Mouse (Mus musculus): ENCODE results near the gene Exoc3. TPM values are rescaled to one million over a fixed set of nuclear protein-coding genes. Genes with fewer than 3 reads are reported as not detected.

The Exoc3 gene
- 69.2 and 82.9 TPM in 2 replicates for polyA plus RNA-seq (2015; fragmentation: Nextera tagmentation; extraction: Ambion mirVana)

DNA sequence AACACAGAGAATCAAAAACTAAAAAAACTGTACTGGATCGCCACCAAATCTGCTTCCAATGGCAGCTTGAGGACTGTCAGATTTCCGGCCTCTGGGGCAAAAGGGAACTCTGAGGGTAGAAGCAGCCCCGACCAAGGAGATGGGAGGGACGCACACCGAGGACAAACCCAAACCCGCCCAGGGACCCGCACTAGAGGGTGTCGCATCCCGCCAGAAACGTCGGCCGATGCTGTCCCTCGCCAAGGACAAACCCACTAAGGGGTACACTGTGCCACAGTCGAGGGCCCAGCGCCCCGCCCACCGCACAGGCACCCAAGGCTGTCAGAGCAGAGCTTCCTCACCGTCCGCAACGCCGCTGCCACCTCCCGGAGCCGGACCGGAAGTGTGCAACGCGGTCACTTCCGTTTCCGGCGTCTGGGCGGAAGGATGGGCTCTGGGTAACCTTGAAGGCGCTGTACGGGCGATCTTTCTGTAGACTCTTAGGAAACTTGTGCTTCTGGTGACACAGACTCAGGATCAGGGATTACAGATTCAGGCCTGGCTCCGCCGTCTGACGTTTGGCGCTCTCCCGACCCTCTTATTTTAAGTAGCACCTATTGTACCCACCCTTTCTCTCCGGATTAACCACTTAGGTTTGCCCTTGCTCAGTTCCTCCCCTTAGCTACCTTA lies at the start of gene Exoc3:
Gene Exoc3, minus strand, starts transcription at position 416 of the 669 bp plus-strand sequence.
- H3K27ac ChIP-seq (replicated peaks): peak within 1 kb of the TSS; percentile 96
- peak within 1 kb of the TSS; percentile 80 for H3K4me3 ChIP-seq (replicated peaks)
- peak within 1 kb of the TSS; percentile 80 for H3K4me2 ChIP-seq (replicated peaks)
- peak within 1 kb of the TSS; percentile 69 for H3K9ac ChIP-seq
- H3K9me3 ChIP-seq (replicated peaks): no peaks in the 10 kb centered on the region
- peaks cover 17% of the 10 kb centered on the region for H3K4me1 ChIP-seq
- H3K27me3 ChIP-seq: no peaks in the 10 kb centered on the region
- 0% methylated on average over 39 of the region's 39 CpGs for WGBS
- H3K36me3 ChIP-seq: peaks cover 13% of the 10 kb centered on the region
- peak; percentile 93 for ATAC-seq (ENCODE audit: insufficient number of reproducible peaks, low FRiP score, low TSS enrichment, low read depth)

DNA sequence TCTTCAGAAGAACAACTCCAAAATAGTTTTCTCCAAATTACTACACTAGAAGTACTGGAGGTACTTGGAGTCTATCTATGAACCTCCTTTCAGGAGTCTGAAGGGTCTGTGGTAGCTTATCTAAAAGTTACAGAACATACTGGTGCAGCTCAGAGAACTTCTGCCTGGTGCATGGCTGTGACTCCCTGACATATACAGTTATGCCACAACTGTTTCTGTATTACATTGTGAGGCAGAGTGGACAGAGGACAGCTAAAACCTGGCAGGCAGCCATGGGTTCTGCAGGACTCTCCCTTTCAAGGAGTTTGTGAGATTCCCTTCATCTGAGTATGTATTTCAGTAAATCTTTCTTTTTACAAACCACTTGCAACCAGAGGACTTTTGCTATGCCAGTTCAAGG lies 38.0 kb upstream of the Exoc3 start:
- H3K36me3 ChIP-seq: no peaks in the 10 kb centered on the region
- no peak overlapping the region for H3K9ac ChIP-seq
- no peaks in the 10 kb centered on the region for H3K9me3 ChIP-seq (replicated peaks)
- ATAC-seq (ENCODE audit: insufficient number of reproducible peaks, low FRiP score, low TSS enrichment, low read depth): no peak
- peak overlapping the region; percentile 90 for H3K27ac ChIP-seq (replicated peaks)
- no peaks in the 10 kb centered on the region for H3K27me3 ChIP-seq
- peaks cover 13% of the 10 kb centered on the region for H3K4me1 ChIP-seq
- H3K4me2 ChIP-seq (replicated peaks): no peak overlapping the region
- no peak overlapping the region for H3K4me3 ChIP-seq (replicated peaks)

GRCm38 (mm10) chr13:74245899-74246231 lies 37.3 kb upstream of the Exoc3 start:
- peak overlapping the region; percentile 90 for H3K27ac ChIP-seq (replicated peaks)
- no peaks in the 10 kb centered on the region for H3K36me3 ChIP-seq
- H3K4me1 ChIP-seq: peaks cover 13% of the 10 kb centered on the region
- no peaks in the 10 kb centered on the region for H3K27me3 ChIP-seq
- H3K9me3 ChIP-seq (replicated peaks): no peaks in the 10 kb centered on the region
- 0 out of 2 replicates have a peak overlapping the region, but pooled peaks have one; percentile 11 for H3K4me3 ChIP-seq (replicated peaks)
- H3K4me2 ChIP-seq (replicated peaks): peak overlapping the region; percentile 38
- H3K9ac ChIP-seq: no peak overlapping the region
- peak; percentile 36; the same call in 1 of the 2 replicates for ATAC-seq (ENCODE audit: insufficient number of reproducible peaks, low FRiP score, low TSS enrichment, low read depth)
- 48% methylated on average over 4 of the region's 4 CpGs for WGBS

DNA sequence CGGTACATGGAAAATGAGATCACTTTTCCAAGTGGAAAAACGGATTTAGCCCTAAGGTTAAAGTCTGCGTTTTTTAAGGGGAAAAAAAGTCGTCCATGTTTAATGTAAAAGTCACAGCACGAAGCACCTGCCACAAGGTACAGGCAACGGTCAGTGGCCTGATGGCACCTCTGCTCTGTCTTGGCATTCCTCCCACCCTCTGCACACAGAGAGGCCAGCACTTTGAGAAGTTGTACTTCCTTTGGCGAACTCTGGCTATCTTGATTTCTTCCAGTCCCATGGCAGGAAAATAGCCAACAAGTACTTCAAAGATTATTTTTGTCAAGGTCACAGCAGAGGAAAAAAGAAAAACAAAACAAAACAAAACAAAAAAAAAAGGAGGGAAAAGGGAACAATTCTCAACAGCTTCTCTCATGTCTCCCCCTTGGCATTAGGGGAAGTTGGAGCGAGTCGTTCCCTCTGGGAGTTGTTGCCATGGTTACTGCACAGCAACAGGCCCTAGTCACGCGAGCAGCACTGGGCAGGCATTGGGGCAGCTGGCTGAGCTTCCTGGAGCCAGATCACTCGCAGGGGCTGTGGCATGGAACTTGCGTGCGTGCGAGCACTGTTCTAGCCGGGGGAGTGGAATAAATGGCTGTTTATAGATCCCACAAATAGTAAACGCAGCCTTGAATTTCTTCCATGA lies 36.8 kb upstream of the Exoc3 start:
- WGBS: 17% methylated on average over 17 of the region's 17 CpGs
- peak; percentile 89 for ATAC-seq (ENCODE audit: insufficient number of reproducible peaks, low FRiP score, low TSS enrichment, low read depth)
- peaks cover 13% of the 10 kb centered on the region for H3K4me1 ChIP-seq
- no peak overlapping the region for H3K9ac ChIP-seq
- peak overlapping the region; percentile 90 for H3K27ac ChIP-seq (replicated peaks)
- H3K9me3 ChIP-seq (replicated peaks): no peaks in the 10 kb centered on the region
- H3K36me3 ChIP-seq: no peaks in the 10 kb centered on the region
- 0 out of 2 replicates have a peak overlapping the region, but pooled peaks have one; percentile 11 for H3K4me3 ChIP-seq (replicated peaks)
- H3K4me2 ChIP-seq (replicated peaks): peak overlapping the region; percentile 38
- no peaks in the 10 kb centered on the region for H3K27me3 ChIP-seq

DNA sequence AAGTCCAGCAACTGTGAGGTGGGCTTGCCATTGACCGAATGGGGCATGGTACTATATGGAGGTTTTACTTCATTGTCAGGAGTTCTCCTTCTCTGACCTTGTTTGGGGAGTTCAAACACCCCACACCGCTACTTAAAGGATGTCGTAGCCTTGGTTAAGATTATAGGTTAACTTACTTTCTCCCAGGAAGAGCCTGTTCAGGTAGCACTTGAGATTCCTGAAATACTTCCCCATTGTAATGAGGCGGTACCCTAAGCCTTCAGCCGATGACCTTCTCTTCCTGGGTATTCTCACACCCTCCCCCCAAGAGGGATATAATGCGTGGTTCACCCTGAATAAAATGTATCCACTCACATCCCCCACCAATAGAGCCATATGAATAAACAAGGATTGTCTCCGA lies 29.0 kb upstream of the Exoc3 start:
- no peak for ATAC-seq (ENCODE audit: insufficient number of reproducible peaks, low FRiP score, low TSS enrichment, low read depth)
- Histone ChIP-seq H3K4me2 (replicated peaks) (no peak overlapping the region), H3K4me3 (replicated peaks) (no peak overlapping the region), H3K36me3 (no peaks in the 10 kb centered on the region), H3K9me3 (replicated peaks) (no peaks in the 10 kb centered on the region), H3K9ac (no peak overlapping the region), H3K4me1 (no peaks in the 10 kb centered on the region), H3K27ac (replicated peaks) (no peak overlapping the region), H3K27me3 (no peaks in the 10 kb centered on the region)
- WGBS: 63% methylated on average over 7 of the region's 7 CpGs

DNA sequence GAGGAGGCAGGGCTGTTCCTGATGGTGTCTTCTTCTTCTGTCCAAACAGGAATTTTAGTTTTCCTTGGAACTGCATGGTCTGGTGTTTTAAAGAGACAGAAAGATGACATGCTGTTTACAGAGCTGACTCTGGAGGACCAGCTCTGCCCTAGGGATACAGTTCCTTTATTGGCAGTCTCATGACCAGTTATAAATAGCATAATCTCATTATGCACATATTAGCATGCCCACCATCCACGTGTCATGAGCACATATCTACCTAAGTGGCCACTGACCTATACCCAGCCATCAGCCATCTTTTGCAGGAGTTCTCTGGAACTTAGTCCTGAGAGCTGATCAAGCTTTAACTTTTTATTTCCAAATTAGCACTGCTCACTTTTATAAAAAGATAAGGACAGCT lies 12.1 kb upstream of the Exoc3 start:
- no peaks in the 10 kb centered on the region for H3K4me1 ChIP-seq
- no peaks in the 10 kb centered on the region for H3K27me3 ChIP-seq
- H3K36me3 ChIP-seq: no peaks in the 10 kb centered on the region
- H3K9me3 ChIP-seq (replicated peaks): no peaks in the 10 kb centered on the region
- H3K27ac ChIP-seq (replicated peaks): no peak overlapping the region
- H3K9ac ChIP-seq: no peak overlapping the region
- no peak for ATAC-seq (ENCODE audit: insufficient number of reproducible peaks, low FRiP score, low TSS enrichment, low read depth)
- no peak overlapping the region for H3K4me2 ChIP-seq (replicated peaks)
- WGBS: 36% methylated on average over 1 of the region's 1 CpGs
- no peak overlapping the region for H3K4me3 ChIP-seq (replicated peaks)

DNA sequence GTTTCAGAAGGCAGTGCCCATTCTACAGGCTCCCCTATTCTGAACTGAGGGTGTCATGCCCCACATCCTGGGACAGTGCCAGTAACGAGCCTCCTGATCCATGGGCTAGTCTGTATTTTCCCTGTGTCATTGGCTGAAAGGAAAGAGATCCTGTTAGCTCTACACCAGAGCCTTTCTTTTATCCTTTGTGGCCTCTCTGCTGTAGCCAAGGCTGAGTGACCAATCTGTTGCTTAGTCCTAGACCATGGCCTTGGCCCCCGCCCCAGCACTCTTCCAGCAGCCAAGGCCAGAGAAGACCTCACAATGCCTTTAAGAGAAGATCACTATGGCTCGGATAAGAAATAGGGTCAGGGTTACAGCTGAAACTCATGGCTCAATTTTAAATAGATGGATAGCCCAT lies 9.9 kb upstream of the Exoc3 start:
- ATAC-seq (ENCODE audit: insufficient number of reproducible peaks, low FRiP score, low TSS enrichment, low read depth): no peak
- no peak overlapping the region for H3K9ac ChIP-seq
- H3K27me3 ChIP-seq: no peaks in the 10 kb centered on the region
- H3K36me3 ChIP-seq: no peaks in the 10 kb centered on the region
- no peaks in the 10 kb centered on the region for H3K9me3 ChIP-seq (replicated peaks)
- H3K4me2 ChIP-seq (replicated peaks): no peak overlapping the region
- 79% methylated on average over 3 of the region's 3 CpGs for WGBS
- H3K4me3 ChIP-seq (replicated peaks): no peak overlapping the region
- no peaks in the 10 kb centered on the region for H3K4me1 ChIP-seq
- H3K27ac ChIP-seq (replicated peaks): no peak overlapping the region

- Histone ChIP-seq H3K9me3 (replicated peaks) (no peaks in the 10 kb centered on the region), H3K4me3 (replicated peaks) (peak overlapping the region; percentile 80), H3K4me1 (peaks cover 17% of the 10 kb centered on the region), H3K4me2 (replicated peaks) (peak overlapping the region; percentile 80), H3K27me3 (no peaks in the 10 kb centered on the region), H3K36me3 (peaks cover 7% of the 10 kb centered on the region), H3K27ac (replicated peaks) (peak overlapping the region; percentile 96), H3K9ac (peak overlapping the region; percentile 69)
- WGBS: 12% methylated on average over 12 of the region's 12 CpGs
- no peak for ATAC-seq (ENCODE audit: insufficient number of reproducible peaks, low FRiP score, low TSS enrichment, low read depth)
Observed at GRCm38 (mm10) chr13:74208986-74209345, 434 bp upstream of the Exoc3 start.

DNA sequence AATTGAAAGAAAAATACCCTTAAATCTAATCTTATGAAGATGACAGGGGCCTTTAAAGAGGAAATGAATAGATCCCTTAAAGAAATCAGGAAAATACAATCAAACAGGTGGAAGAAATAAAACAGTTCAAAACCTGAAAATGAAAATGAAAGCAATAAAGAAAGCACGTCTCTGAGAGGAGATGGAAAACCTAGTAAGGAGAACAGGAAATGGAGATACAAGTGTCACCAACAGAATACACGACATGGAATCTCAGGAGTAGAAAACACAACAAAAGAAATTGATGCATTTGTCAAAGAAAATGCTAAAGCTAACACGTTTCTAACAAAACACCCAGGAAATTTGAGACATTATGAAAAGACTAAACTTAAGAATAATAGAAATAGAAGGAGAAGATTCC lies 12.1 kb downstream of the Exoc3 start:
- WGBS: 85% methylated on average over 3 of the region's 3 CpGs
- no peaks in the 10 kb centered on the region for H3K4me1 ChIP-seq
- no peaks in the 10 kb centered on the region for H3K9me3 ChIP-seq (replicated peaks)
- no peak overlapping the region for H3K9ac ChIP-seq
- H3K4me3 ChIP-seq (replicated peaks): no peak overlapping the region
- H3K27ac ChIP-seq (replicated peaks): no peak overlapping the region
- no peaks in the 10 kb centered on the region for H3K27me3 ChIP-seq
- no peak for ATAC-seq (ENCODE audit: insufficient number of reproducible peaks, low FRiP score, low TSS enrichment, low read depth)
- peaks cover 37% of the 10 kb centered on the region for H3K36me3 ChIP-seq
- no peak overlapping the region for H3K4me2 ChIP-seq (replicated peaks)

DNA sequence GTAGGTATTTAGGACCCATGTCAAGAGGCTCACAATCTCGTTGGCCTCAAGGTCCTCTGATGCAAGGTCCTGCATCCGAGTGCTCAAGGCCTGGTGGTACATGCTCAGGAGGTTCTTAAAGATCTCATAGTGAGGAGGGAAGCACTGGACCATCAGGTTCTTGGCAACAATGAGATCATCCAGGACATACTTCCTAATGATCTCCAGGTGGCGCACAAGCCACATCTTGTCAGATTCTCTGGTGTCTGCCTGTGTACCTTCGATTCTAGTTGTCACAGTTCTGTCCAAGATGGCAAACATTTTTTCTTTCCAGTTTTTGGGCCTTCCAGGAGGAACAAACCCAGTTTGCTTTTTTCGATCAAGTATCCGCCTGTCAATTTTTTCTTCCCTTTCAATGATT lies 15.9 kb downstream of the Exoc3 start:
- peaks cover 39% of the 10 kb centered on the region for H3K36me3 ChIP-seq
- H3K27ac ChIP-seq (replicated peaks): no peak overlapping the region
- H3K9ac ChIP-seq: no peak overlapping the region
- no peaks in the 10 kb centered on the region for H3K4me1 ChIP-seq
- no peak overlapping the region for H3K4me2 ChIP-seq (replicated peaks)
- H3K9me3 ChIP-seq (replicated peaks): no peaks in the 10 kb centered on the region
- H3K4me3 ChIP-seq (replicated peaks): no peak overlapping the region
- 73% methylated on average over 6 of the region's 6 CpGs for WGBS
- H3K27me3 ChIP-seq: no peaks in the 10 kb centered on the region
- ATAC-seq (ENCODE audit: insufficient number of reproducible peaks, low FRiP score, low TSS enrichment, low read depth): no peak

GRCm38 (mm10) chr13:74183011-74183695 lies 25.4 kb downstream of the Exoc3 start:
- no peak overlapping the region for H3K4me3 ChIP-seq (replicated peaks)
- no peak overlapping the region for H3K9ac ChIP-seq
- ATAC-seq (ENCODE audit: insufficient number of reproducible peaks, low FRiP score, low TSS enrichment, low read depth): no peak
- 90% methylated on average over 5 of the region's 5 CpGs for WGBS
- no peak overlapping the region for H3K4me2 ChIP-seq (replicated peaks)
- H3K36me3 ChIP-seq: peaks cover 50% of the 10 kb centered on the region
- H3K27ac ChIP-seq (replicated peaks): no peak overlapping the region
- H3K9me3 ChIP-seq (replicated peaks): no peaks in the 10 kb centered on the region
- H3K27me3 ChIP-seq: no peaks in the 10 kb centered on the region
- no peaks in the 10 kb centered on the region for H3K4me1 ChIP-seq

All from embryonic facial prominence, embryonic 15.5 days (tissue).